Mouse (Mus musculus): ENCODE measurements at regions not wholly inside any gene's neighbourhood (a gene's known extent, or its start where the extent isn't known, plus 50 kb on each side); places are given as distances from the start of the nearest gene placed in this dataset.
"Not testable (repeated sequence)": the region's sequence is repeated elsewhere in the genome, so short reads cannot be mapped to it uniquely, and the experiment has no call there.

DNA sequence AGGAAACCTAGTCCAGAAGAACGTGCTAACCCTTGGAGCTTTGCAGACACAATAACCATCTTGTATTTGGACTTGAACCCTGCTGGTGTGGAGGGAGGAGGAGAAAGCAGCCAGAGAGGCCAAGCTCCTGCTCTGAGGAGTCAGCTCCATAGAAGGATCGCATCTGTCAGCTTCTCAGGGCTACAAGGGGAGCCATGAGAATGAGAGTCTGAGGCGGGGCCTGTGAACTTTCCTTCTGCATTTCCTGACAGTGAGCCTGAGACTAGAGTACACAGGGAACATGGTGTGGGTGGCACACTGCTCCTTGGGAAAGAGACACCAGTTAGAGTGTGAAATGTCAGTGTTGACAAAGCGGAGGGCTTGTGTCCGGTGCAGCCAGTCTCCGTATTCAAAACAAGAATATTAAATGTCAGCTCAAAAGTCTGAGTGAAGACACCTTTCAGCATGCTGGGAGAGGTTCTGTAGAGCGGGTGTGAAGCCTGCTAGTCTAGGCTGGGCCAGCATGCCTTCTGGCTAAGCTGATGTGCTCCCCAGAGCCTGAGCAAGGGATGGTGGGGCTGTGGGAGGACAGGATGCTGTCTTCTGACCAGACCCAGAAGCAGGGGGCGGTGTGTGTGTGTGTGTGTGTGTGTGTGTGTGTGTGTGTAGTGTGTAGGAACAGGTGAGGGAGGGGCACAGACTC lies 198.5 kb downstream of the Adgrd1 start:
- not testable (repeated sequence) for H3K4me3 ChIP-seq; H3K4me2 ChIP-seq; H3K27ac ChIP-seq (replicated peaks); H3K27me3 ChIP-seq; H3K9me3 ChIP-seq; H3K36me3 ChIP-seq; ATAC-seq (ENCODE audit: low read depth); H3K9ac ChIP-seq
- 72% methylated on average over 8 of the region's 8 CpGs for WGBS
- peaks cover 15% of the 10 kb centered on the region for H3K4me1 ChIP-seq (replicated peaks)

DNA sequence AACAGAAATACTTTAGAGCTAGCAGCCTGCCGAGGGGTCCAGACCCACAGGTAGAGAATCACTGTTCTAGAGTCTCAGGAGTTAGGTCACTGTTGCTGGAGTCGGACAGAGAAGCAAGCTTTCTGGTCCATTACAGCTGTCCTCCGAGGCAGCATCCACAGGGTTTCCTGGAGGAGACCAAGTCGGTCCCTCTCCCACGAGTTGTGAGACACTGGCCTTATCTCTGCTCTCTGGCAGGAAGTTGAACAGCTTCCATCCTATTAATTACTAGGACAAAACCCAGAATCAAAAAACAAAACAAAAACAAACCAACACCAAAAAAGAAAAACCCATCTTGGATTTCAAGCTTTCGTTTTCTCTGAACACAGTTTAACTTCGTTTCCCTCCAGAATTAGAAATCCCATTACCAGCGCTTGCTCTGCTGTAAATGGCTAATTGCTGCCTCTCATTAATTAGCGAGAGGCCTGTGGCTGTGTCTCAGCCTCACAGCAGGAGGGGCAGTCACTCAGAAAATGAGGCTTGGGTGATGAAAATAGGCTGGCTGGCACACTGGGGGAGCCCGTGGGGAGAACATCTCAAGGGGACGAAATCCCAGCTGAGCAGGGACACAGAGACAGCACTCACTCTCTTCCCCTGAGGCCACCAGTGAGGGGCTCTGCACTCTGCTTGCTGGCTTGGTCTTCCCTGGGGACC lies 201.3 kb downstream of the Adgrd1 start:
- 26% methylated on average over 11 of the region's 11 CpGs for WGBS
- Histone ChIP-seq H3K27ac (replicated peaks) (peak overlapping the region; percentile 67), H3K4me3 (no peak overlapping the region), H3K27me3 (no peaks in the 10 kb centered on the region), H3K4me1 (replicated peaks) (peaks cover 15% of the 10 kb centered on the region), H3K4me2 (no peak overlapping the region), H3K36me3 (no peaks in the 10 kb centered on the region), H3K9me3 (no peaks in the 10 kb centered on the region), H3K9ac (no peak overlapping the region)
- ATAC-seq (ENCODE audit: low read depth) = peak; percentile 41; the same call in 1 of the 2 replicates

DNA sequence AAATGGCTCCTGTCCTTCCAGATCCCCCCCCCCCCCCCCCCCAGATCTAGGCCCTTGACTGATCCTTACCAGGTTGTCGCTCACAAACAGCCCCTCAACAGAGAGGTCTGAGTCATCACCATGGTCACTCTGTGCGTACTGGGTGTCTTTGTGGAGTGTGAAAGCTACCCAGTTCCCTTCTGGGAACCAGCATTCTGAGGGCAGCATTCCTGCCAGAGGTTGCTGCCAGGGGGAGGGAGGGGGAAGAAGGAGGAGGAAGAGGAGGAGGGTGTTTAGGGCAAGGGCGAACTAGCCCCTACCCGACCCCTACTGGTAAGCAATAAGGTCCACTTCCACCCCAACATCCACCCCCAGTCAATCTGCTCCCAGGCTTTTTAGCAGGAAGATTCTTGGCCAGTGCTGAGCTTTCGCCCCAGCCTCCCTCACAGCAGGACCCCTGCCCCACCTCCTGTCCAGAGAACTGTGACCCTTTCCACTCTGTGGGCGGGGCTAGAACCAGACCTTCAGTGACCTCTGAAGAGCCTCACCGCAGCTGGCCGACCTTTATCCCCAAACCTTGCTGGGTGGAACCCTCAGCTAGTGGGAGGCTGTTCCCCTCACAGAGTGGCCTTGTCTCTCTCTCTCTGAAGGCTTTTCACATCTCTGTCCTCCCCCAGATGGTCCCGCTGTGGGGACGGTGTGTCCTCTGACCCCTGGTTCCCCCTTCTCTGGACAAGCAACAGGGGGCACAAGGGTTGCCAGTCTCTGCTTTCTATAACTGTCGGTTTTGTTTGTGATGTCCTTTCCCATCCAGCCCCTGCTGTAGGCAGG lies 202.2 kb upstream of the Sfswap start:
- 5% methylated on average over 11 of the region's 11 CpGs for WGBS
- H3K9me3 ChIP-seq = no peaks in the 10 kb centered on the region
- no peaks in the 10 kb centered on the region for H3K36me3 ChIP-seq
- no peak overlapping the region for H3K9ac ChIP-seq
- H3K4me2 ChIP-seq = no peak overlapping the region
- no peak overlapping the region for H3K27ac ChIP-seq (replicated peaks)
- ATAC-seq (ENCODE audit: low read depth) = 0 out of 2 replicates have a peak, but pooled peaks have one; percentile 37
- no peak overlapping the region for H3K4me3 ChIP-seq
- peaks cover 15% of the 10 kb centered on the region for H3K4me1 ChIP-seq (replicated peaks)
- no peaks in the 10 kb centered on the region for H3K27me3 ChIP-seq

DNA sequence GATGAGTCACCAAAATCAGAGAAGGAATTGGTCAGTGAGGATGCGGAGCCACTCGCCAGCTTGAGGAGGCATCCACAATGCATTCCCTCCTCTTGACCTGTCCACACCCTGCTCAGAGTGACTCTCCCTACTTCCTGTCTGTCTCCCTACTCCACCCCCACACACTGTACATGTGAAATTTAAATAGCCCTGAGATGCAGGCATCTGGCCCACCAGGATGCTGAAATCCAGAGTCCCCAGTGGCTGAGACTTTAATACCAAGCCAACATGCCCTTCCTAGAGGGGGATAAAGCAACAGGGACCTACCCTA lies 201.6 kb upstream of the Sfswap start:
- no peaks in the 10 kb centered on the region for H3K9me3 ChIP-seq
- no peak overlapping the region for H3K4me3 ChIP-seq
- H3K9ac ChIP-seq = no peak overlapping the region
- no peak overlapping the region for H3K27ac ChIP-seq (replicated peaks)
- H3K4me1 ChIP-seq (replicated peaks) = peaks cover 15% of the 10 kb centered on the region
- ATAC-seq (ENCODE audit: low read depth) = no peak
- WGBS = 26% methylated on average over 2 of the region's 2 CpGs
- no peak overlapping the region for H3K4me2 ChIP-seq
- no peaks in the 10 kb centered on the region for H3K36me3 ChIP-seq
- H3K27me3 ChIP-seq = no peaks in the 10 kb centered on the region

DNA sequence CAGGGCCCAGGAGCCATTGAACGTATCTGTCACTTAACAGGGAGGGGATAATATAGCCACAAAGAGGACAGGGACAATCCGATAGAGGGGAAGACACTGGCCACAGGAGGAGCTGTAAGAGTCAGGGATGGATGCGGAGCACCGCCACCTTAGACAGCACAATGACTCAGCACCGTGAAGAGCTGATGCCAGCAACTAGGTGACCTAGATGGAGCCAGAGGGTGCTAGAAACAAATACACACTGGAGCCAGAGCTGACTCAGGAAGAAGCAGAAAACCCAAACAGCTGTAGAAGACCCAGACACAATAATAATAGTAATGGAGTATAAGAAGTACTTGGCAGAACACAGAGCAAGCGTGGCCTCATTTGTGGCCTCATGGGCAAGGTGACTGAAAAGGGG lies 200.6 kb upstream of the Sfswap start:
- no peaks in the 10 kb centered on the region for H3K36me3 ChIP-seq
- WGBS = 93% methylated on average over 6 of the region's 6 CpGs
- peaks cover 15% of the 10 kb centered on the region for H3K4me1 ChIP-seq (replicated peaks)
- no peak overlapping the region for H3K4me3 ChIP-seq
- no peak overlapping the region for H3K9ac ChIP-seq
- no peaks in the 10 kb centered on the region for H3K27me3 ChIP-seq
- no peaks in the 10 kb centered on the region for H3K9me3 ChIP-seq
- H3K27ac ChIP-seq (replicated peaks) = no peak overlapping the region
- H3K4me2 ChIP-seq = no peak overlapping the region
- no peak for ATAC-seq (ENCODE audit: low read depth)

DNA sequence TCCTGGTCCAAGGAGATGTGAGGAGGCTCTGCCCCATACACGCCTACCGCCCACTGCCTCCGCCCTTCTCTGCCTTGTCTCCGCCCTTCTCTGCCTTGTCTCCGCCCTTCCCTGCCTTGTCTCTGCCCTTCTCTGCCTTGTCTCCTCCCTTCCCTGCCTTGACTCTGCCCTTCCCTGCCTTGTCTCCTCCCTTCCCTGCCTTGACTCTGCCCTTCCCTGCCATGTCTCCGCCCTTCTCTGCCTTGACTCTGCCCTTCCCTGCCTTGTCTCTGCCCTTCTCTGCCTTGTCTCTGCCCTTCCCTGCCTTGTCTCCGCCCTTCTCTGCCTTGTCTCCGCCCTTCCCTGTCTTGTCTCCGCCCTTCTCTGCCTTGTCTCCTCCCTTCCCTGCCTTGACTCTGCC lies 185.4 kb upstream of the Sfswap start:
- ATAC-seq (ENCODE audit: low read depth) = no peak
- Histone ChIP-seq H3K27me3 (no peaks in the 10 kb centered on the region), H3K36me3 (no peaks in the 10 kb centered on the region), H3K4me1 (replicated peaks) (no peaks in the 10 kb centered on the region), H3K4me3 (no peak overlapping the region), H3K9me3 (no peaks in the 10 kb centered on the region), H3K4me2 (no peak overlapping the region), H3K9ac (no peak overlapping the region), H3K27ac (replicated peaks) (no peak overlapping the region)
- 61% methylated on average over 9 of the region's 9 CpGs for WGBS

DNA sequence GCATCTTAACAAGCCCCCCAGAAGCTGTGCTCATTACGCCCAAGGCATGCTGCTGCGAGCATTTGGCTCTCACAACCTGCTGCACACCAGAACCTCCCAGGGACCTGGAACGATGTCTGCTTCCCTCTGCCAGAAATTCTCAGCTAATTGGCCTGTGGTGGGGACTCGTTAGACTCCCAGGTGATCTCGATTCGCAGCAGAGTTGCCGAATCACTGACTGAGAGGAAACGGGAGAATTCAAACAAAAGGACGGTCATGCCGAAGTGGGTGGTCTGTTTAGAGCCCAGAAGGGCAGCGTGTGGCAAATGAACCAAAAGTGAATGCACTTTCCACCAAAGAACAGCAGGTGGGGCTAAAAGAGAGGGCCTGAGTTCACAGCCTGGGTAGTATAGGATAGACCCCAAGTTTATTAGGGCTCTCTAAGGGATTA lies 169.9 kb upstream of the Sfswap start:
- Histone ChIP-seq H3K4me2 (no peak overlapping the region), H3K27me3 (0 out of 2 replicates have a peak, but pooled peaks cover 4% of the 10 kb centered on the region), H3K4me3 (no peak overlapping the region), H3K36me3 (no peaks in the 10 kb centered on the region), H3K27ac (replicated peaks) (no peak overlapping the region), H3K9me3 (0 out of 2 replicates have a peak, but pooled peaks cover 4% of the 10 kb centered on the region), H3K9ac (no peak overlapping the region), H3K4me1 (replicated peaks) (peaks cover 4% of the 10 kb centered on the region; the same call in 1 of the 2 replicates)
- no peak for ATAC-seq (ENCODE audit: low read depth)
- 18% methylated on average over 11 of the region's 11 CpGs for WGBS

DNA sequence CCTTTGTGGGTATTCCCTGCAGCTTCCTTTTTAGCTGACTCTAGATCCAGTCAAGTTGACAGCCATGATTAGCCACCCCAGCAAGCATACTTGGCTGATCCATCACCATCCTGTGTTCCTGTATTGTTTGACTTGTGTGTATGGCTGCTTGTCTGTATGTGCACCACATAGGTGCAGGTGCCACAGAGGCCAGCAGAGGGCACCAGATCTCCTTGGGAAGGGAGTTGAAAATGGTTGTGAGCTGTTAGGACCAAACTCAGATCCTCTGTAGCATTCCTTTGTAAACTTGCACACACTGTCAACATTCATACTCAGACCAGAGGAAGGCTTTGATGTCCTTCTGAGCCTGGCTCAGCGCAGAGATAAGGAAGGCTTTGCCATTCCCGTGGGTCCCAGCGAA lies 169.0 kb upstream of the Sfswap start:
- H3K4me2 ChIP-seq = no peak overlapping the region
- H3K27me3 ChIP-seq = 0 out of 2 replicates have a peak, but pooled peaks cover 4% of the 10 kb centered on the region
- peaks cover 4% of the 10 kb centered on the region; the same call in 1 of the 2 replicates for H3K4me1 ChIP-seq (replicated peaks)
- WGBS = 90% methylated on average over 3 of the region's 3 CpGs
- no peak overlapping the region for H3K9ac ChIP-seq
- H3K27ac ChIP-seq (replicated peaks) = no peak overlapping the region
- ATAC-seq (ENCODE audit: low read depth) = no peak
- H3K36me3 ChIP-seq = no peaks in the 10 kb centered on the region
- H3K4me3 ChIP-seq = no peak overlapping the region
- 0 out of 2 replicates have a peak, but pooled peaks cover 4% of the 10 kb centered on the region for H3K9me3 ChIP-seq

DNA sequence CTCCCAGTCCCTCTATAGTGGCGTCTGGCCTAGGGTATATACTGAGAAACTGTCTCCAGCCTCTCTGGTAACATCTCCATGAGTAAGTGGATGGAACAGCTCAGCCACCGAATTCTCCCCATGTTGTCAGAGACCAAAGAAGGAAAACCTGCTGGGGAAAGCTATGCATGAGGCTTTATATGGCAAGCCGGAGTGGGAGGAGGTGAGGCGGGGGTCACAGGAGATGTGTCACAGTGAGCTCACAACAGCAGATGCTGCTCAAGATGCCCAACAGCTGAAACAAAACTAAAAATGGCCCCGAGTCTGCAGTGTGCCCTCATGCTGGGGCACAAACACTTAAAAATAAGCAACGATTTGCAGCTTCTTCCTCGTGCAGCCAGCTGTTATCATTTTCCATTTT lies 162.5 kb upstream of the Sfswap start:
- no peak overlapping the region for H3K27ac ChIP-seq (replicated peaks)
- peaks cover 2% of the 10 kb centered on the region; the same call in 1 of the 2 replicates for H3K4me1 ChIP-seq (replicated peaks)
- no peaks in the 10 kb centered on the region for H3K9me3 ChIP-seq
- no peaks in the 10 kb centered on the region for H3K36me3 ChIP-seq
- no peak for ATAC-seq (ENCODE audit: low read depth)
- no peak overlapping the region for H3K4me2 ChIP-seq
- 70% methylated on average over 7 of the region's 7 CpGs for WGBS
- H3K27me3 ChIP-seq = no peaks in the 10 kb centered on the region
- H3K4me3 ChIP-seq = no peak overlapping the region
- H3K9ac ChIP-seq = no peak overlapping the region

DNA sequence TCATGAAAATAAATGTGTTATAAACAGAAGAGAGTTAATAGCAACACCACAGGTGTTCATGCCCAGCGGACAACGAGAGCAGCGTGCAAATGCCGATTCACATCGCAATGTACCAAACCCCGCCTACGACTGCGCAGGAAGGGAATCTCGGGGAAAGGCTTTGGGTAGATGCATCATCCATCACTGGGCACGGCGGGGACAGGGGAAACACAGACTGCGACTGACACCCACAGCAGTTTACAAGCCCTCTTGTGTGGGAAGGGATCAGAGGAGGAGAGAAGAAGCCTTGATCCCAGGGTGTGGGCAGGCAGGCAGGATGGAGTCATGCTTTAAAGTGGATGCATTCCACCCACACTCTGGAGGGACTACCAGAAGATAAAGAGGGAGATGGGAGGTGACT lies 157.0 kb upstream of the Sfswap start:
- no peak for ATAC-seq (ENCODE audit: low read depth)
- WGBS = 63% methylated on average over 12 of the region's 12 CpGs

DNA sequence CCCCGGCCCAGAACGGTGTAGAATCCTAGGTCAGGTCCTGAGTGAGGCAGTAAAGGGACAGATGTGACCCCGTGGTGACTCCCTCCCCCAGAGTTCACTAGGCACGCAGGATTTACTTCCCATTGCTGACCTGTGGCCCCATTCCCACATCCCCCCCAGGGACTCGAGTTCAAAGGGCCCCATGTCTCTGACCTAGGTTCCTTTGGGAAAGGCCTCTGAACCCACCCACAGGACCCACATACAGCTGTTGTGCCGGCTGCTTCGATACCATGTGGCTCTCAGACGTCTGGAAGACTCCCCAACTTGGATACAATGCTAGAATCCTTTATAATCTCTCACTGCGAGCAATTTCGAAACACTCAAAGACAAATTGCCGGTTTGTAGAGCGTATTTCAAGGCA lies 151.0 kb upstream of the Sfswap start:
- Histone ChIP-seq H3K4me1 (replicated peaks) (peaks cover 15% of the 10 kb centered on the region), H3K9me3 (no peaks in the 10 kb centered on the region), H3K4me2 (no peak overlapping the region), H3K4me3 (no peak overlapping the region), H3K9ac (no peak overlapping the region), H3K36me3 (no peaks in the 10 kb centered on the region), H3K27me3 (no peaks in the 10 kb centered on the region), H3K27ac (replicated peaks) (no peak overlapping the region)
- WGBS = 49% methylated on average over 12 of the region's 12 CpGs
- no peak for ATAC-seq (ENCODE audit: low read depth)

More for the DNA sequence above, 157.0 kb upstream of the Sfswap start:
- Histone ChIP-seq H3K4me1 (replicated peaks) (peaks cover 15% of the 10 kb centered on the region), H3K9me3 (no peaks in the 10 kb centered on the region), H3K27ac (replicated peaks) (no peak overlapping the region), H3K4me2 (no peak overlapping the region), H3K9ac (no peak overlapping the region), H3K27me3 (no peaks in the 10 kb centered on the region), H3K36me3 (no peaks in the 10 kb centered on the region), H3K4me3 (no peak overlapping the region)

DNA sequence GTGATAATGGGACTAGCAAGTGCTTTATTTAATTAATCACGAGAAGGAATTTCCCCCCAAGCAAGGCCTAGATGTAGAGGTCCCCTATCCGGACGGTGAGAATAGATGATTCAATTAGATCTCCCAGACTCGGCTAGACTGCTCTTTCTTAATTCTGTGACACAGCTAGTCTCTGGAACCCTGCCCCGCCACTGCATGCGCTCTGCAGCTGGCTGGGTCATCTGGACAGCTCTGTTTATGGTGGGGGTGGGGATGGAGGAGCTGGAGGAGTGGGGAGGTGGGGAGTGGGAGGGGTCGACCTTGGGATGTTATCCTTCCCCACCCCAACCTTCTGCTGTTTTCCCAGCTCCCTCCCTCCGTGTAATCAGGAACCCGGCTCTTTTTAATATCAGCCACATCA lies 147.5 kb upstream of the Sfswap start:
- H3K4me1 ChIP-seq (replicated peaks) = peaks cover 15% of the 10 kb centered on the region
- H3K27me3 ChIP-seq = no peaks in the 10 kb centered on the region
- H3K27ac ChIP-seq (replicated peaks) = peak overlapping the region; percentile 75
- ATAC-seq (ENCODE audit: low read depth) = peak; percentile 36; the same call in 1 of the 2 replicates
- no peak overlapping the region for H3K4me3 ChIP-seq
- WGBS = 15% methylated on average over 9 of the region's 9 CpGs
- H3K4me2 ChIP-seq = no peak overlapping the region
- no peak overlapping the region for H3K9ac ChIP-seq
- H3K36me3 ChIP-seq = no peaks in the 10 kb centered on the region
- no peaks in the 10 kb centered on the region for H3K9me3 ChIP-seq
